Mouse (Mus musculus) G1E-ER4 (cell line): ENCODE data around the gene Hbq1b. TPM values are rescaled to one million over a fixed set of nuclear protein-coding genes. Genes with fewer than 3 reads are reported as not detected.

Source experiments
- GATA1 ChIP-seq: IDR thresholded peaks from one replicate; pipeline ENCODE4 v1.8.0; 2012; ENCODE audit warnings: low read length, inconsistent platforms
- polyA plus RNA-seq: library from polyadenylated mRNA; stranded (reverse); fragments of >175 nt; gene quantifications from 2 replicates; pipeline ENCODE4 v1.2.3, GENCODE M21; 2012

The Hbq1b gene
- polyA plus RNA-seq, 1 experiment = 0.12 TPM

- TF ChIP-seq GATA1 = no peak
These were observed 34.4 kb downstream of the Hbq1b start for GRCm38 (mm10) chr11:32321196-32321565.

- no peak for TF ChIP-seq GATA1
These were observed 37.8 kb downstream of the Hbq1b start for GRCm38 (mm10) chr11:32324609-32325008.

- no peak for TF ChIP-seq GATA1
These were observed 44.3 kb downstream of the Hbq1b start for GRCm38 (mm10) chr11:32331075-32331474.

GRCm38 (mm10) chr11:32331861-32332260 lies 45.1 kb downstream of the Hbq1b start:
- TF ChIP-seq GATA1 = no peak

GRCm38 (mm10) chr11:32333235-32333634 lies 46.5 kb downstream of the Hbq1b start:
- no peak for TF ChIP-seq GATA1

- no peak for TF ChIP-seq GATA1
These were observed 49.7 kb downstream of the Hbq1b start for GRCm38 (mm10) chr11:32336435-32336907.

Other genes starting within 250 kb of the Hbq1b start
- gene Il9r, start 86.7 kb upstream of the Hbq1b start, polyA plus RNA-seq = 8.8 and 10.0 TPM in 2 replicates
- 64.7 and 88.1 TPM in 2 replicates for gene Snrnp25, start 81.5 kb upstream of the Hbq1b start, polyA plus RNA-seq
- gene Rhbdf1, start 64.7 kb upstream of the Hbq1b start, polyA plus RNA-seq = 2.0 and 2.9 TPM in 2 replicates
- 17.3 and 21.5 TPM in 2 replicates for gene Mpg, start 60.5 kb upstream of the Hbq1b start, polyA plus RNA-seq
- gene Nprl3, start 19.3 kb upstream of the Hbq1b start, polyA plus RNA-seq = 73.0 and 113 TPM in 2 replicates
- not detected in 2 replicates for gene Hba-x, start 10.6 kb upstream of the Hbq1b start, polyA plus RNA-seq
- 6,644 and 8,827 TPM in 2 replicates for gene Hba-a1, start 3.5 kb upstream of the Hbq1b start, polyA plus RNA-seq
- gene Hba-a2, start 9.5 kb downstream of the Hbq1b start, polyA plus RNA-seq = 2,838 and 3,812 TPM in 2 replicates
- gene Hbq1a, start 13.1 kb downstream of the Hbq1b start, polyA plus RNA-seq = not detected in 2 replicates
- gene Sh3pxd2b, start 60.9 kb downstream of the Hbq1b start, polyA plus RNA-seq = not detected in 2 replicates
- gene Ubtd2, start 168.4 kb downstream of the Hbq1b start, polyA plus RNA-seq = not detected in 2 replicates
- gene Efcab9, start 245.1 kb downstream of the Hbq1b start, polyA plus RNA-seq = not detected in 2 replicates
- gene Stk10, start 246.3 kb downstream of the Hbq1b start, polyA plus RNA-seq = 30.0 and 30.8 TPM in 2 replicates